Mouse (Mus musculus) urinary bladder, postnatal 0 days (tissue): ENCODE results near the gene Flot1. TPM values are rescaled to one million over a fixed set of nuclear protein-coding genes. Genes with fewer than 3 reads are reported as not detected.
A peak's percentile ranks its signal among the peaks of the same experiment; 100 is the strongest.

Experiments
- microRNA-seq: library from miRNA; unstranded; fragments of <30 nt; microRNA quantifications from one replicate; pipeline ENCODE4, GENCODE M21; 2016
- polyA plus RNA-seq: library from polyadenylated mRNA; unstranded; fragments of >200 nt; fragmentation: Nextera tagmentation; extraction: Ambion mirVana; gene quantifications from 2 replicates; pipeline ENCODE4 v1.2.1, GENCODE M21; 2015

Flot1 gene
- 123 and 125 TPM in 2 replicates for polyA plus RNA-seq

GRCm38 (mm10) chr17:35822964-35823937 is at the start of gene Flot1:
Gene Flot1 (plus strand): TSS chr17:35823230.

GRCm38 (mm10) chr17:35821439-35822430 is 1.3 kb upstream of the Flot1 start, which contains the start of gene Ier3:
Gene Ier3 (plus strand): TSS chr17:35821684.

DNA sequence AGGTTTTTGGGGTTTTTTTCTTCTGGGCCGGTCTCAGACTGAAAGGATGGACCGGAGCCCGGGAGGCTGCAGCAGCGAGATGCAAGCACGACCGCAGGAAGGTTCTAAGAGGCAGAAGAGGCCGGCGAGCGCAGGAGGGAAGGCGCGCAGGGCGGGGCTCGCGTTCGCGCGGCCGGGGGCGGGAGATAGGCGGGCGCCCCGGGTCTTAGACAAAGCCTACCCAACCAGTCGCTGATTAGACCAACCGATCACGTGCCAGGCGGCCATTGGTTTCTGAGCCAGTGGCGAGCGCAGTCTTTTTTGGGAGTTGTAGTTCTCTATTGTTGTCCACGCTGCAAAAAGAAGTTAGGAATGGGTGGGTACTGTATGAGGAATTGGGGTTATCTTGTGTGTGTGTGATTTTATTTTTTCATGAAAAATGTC is 15.1 kb downstream of the Flot1 start, which contains the start of gene Tubb5:
Gene Tubb5 (minus strand): TSS at position 185 of the 423 bp plus-strand sequence.

GRCm38 (mm10) chr17:35841076-35841950 is 18.3 kb downstream of the Flot1 start, which contains the start of gene Mdc1:
Gene Mdc1 (plus strand): TSS chr17:35841515.

DNA sequence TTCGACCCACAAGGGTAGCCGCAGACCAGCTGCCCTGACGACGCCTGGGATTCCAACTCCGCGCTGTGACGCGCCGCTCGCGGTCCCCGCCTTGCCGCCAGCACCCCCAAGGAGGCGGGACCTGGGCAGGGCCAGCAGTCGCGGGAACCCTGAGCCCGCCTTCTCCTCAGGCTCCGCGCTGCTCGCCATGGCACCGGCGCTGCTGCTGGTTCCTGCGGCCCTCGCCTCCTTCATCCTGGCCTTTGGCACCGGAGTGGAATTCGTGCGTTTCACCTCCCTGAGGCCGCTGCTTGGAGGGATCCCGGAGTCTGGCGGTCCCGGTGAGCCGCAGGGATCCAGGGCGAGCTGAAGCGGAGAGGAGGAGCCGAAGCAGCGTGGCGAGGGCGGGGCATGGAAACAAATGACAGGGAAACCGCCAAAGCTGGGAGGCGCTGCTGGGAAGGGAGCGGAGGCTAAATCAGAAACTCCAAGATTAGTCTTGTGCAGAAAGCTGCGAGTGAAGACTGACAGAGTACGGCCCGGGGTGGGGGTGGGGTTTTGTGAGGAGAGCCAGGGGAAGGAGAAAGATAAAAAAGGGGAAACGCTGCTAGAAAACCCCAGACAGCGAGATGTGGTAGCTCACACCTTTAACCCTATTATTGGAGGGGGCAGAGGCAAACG is 38.3 kb downstream of the Flot1 start, which contains the start of gene Nrm:
Gene Nrm (plus strand): TSS at position 121 of the 660 bp plus-strand sequence.

GRCm38 (mm10) chr17:35865481-35866280 is 42.7 kb downstream of the Flot1 start, which contains the start of gene Ppp1r18:
Gene Ppp1r18 (plus strand): TSS chr17:35865593.

GRCm38 (mm10) chr17:35879245-35880057 is 56.4 kb downstream of the Flot1 start, which contains the start of gene Dhx16:
Gene Dhx16 (plus strand): TSS chr17:35879819.

Small RNA genes within 50 kb of the gene (microRNA-seq; reads per million reads assigned to microRNA genes)
- 4.0 reads per million, percentile 6 among the genes with 10 or more reads in this experiment for gene Gm28033

Other genes starting within 250 kb of the Flot1 start
- gene Sfta2, start 221.7 kb upstream of the Flot1 start, polyA plus RNA-seq: 0.59 and 0.83 TPM in 2 replicates
- gene Gm9573, start 196.6 kb upstream of the Flot1 start, polyA plus RNA-seq: not detected in 2 replicates
- gene Mucl3, start 179.5 kb upstream of the Flot1 start, polyA plus RNA-seq: 0.17 and 0.31 TPM in 2 replicates
- gene Vars2, start 155.6 kb upstream of the Flot1 start, polyA plus RNA-seq: 9.0 and 10.0 TPM in 2 replicates
- 19.8 and 20.5 TPM in 2 replicates for gene Gtf2h4, start 149.5 kb upstream of the Flot1 start, polyA plus RNA-seq
- 37.2 and 44.1 TPM in 2 replicates for gene Ddr1, start 118.6 kb upstream of the Flot1 start, polyA plus RNA-seq
- 165 and 168 TPM in 2 replicates for gene Ier3, start 1.5 kb upstream of the Flot1 start, polyA plus RNA-seq
- gene Tubb5, start 15.1 kb downstream of the Flot1 start, polyA plus RNA-seq: 388 and 491 TPM in 2 replicates
- gene Mdc1, start 18.3 kb downstream of the Flot1 start, polyA plus RNA-seq: 2.9 and 3.6 TPM in 2 replicates
- gene Nrm, start 38.1 kb downstream of the Flot1 start, polyA plus RNA-seq: 29.7 and 38.5 TPM in 2 replicates
- 80.2 and 88.5 TPM in 2 replicates for gene Ppp1r18, start 42.4 kb downstream of the Flot1 start, polyA plus RNA-seq
- 15.8 and 18.3 TPM in 2 replicates for gene Dhx16, start 56.6 kb downstream of the Flot1 start, polyA plus RNA-seq
- gene 2310061I04Rik, start 74.2 kb downstream of the Flot1 start, polyA plus RNA-seq: 12.6 and 13.9 TPM in 2 replicates
- gene Atat1, start 86.8 kb downstream of the Flot1 start, polyA plus RNA-seq: 19.0 and 19.2 TPM in 2 replicates
- 78.1 and 88.8 TPM in 2 replicates for gene Mrps18b, start 93.2 kb downstream of the Flot1 start, polyA plus RNA-seq
- gene Ppp1r10, start 93.2 kb downstream of the Flot1 start, polyA plus RNA-seq: 13.6 and 15.3 TPM in 2 replicates
- gene Abcf1, start 146.5 kb downstream of the Flot1 start, polyA plus RNA-seq: 44.1 and 56.8 TPM in 2 replicates
- 32.5 and 34.2 TPM in 2 replicates for gene Gnl1, start 156.6 kb downstream of the Flot1 start, polyA plus RNA-seq
- 11.1 and 12.2 TPM in 2 replicates for gene Prr3, start 157.0 kb downstream of the Flot1 start, polyA plus RNA-seq
- 2.4 and 2.6 TPM in 2 replicates for gene H2-T24, start 197.3 kb downstream of the Flot1 start, polyA plus RNA-seq
- gene H2-T23, start 209.6 kb downstream of the Flot1 start, polyA plus RNA-seq: 31.2 and 41.0 TPM in 2 replicates
- gene H2-T22, start 219.5 kb downstream of the Flot1 start, polyA plus RNA-seq: 32.7 and 34.7 TPM in 2 replicates
- gene Gm6034, start 219.7 kb downstream of the Flot1 start, polyA plus RNA-seq: 0.10 TPM in 1 of 2 replicates, not detected in the other
- gene Gm11127, start 235.1 kb downstream of the Flot1 start, polyA plus RNA-seq: not detected in 2 replicates